Comparison of ENCODE assay signal across 9 mouse cellular contexts in genomic region chr10:93274277-93274696, GRCm38 (mm10). TPM values are rescaled to one million over a fixed set of nuclear protein-coding genes. Genes with fewer than 3 reads are reported as not detected.
DNase-seq lines count a peak whose midpoint lies in the region; ATAC-seq lines count a peak whose summit lies in the region.
"Had no signal": no experiment of that assay in that cellular context is flagged by ENCODE, and none has a peak within 500 bp of the region (broad histone marks: within the 10 kb centered on the region; RNA-seq: fewer than 3 reads in every experiment).

No protein-coding gene starts in this region.

- no peak for ATAC-seq in heart, embryonic 13.5 days (ENCODE audit: extremely low read depth, insufficient number of reproducible peaks, low FRiP score, low TSS enrichment)
- no peak for ATAC-seq in hindbrain, embryonic 13.5 days (ENCODE audit: low FRiP score)
- ATAC-seq in midbrain, embryonic 11.5 days (ENCODE audit: low FRiP score) = no peak

- H3K4me3 ChIP-seq in heart, embryonic 13.5 days = no peak overlapping the region
- no peak overlapping the region for H3K4me3 ChIP-seq in hindbrain, embryonic 13.5 days
- no peak overlapping the region for H3K4me3 ChIP-seq in midbrain, embryonic 11.5 days (ENCODE audit: low read depth, low read length)

- WGBS in heart, embryonic 13.5 days = 48% methylated on average over 2 of the region's 2 CpGs
- WGBS in hindbrain, embryonic 13.5 days = 82% methylated on average over 2 of the region's 2 CpGs
- WGBS in midbrain, embryonic 11.5 days = 82% methylated on average over 2 of the region's 2 CpGs

- peaks cover 34% of the 10 kb centered on the region for H3K36me3 ChIP-seq in heart, embryonic 13.5 days
- H3K36me3 ChIP-seq in hindbrain, embryonic 13.5 days = no peaks in the 10 kb centered on the region
- no peaks in the 10 kb centered on the region for H3K36me3 ChIP-seq in midbrain, embryonic 11.5 days (ENCODE audit: control insufficient read depth, insufficient read depth, low read length)

- H3K4me2 ChIP-seq in heart, embryonic 13.5 days = no peak overlapping the region
- H3K4me2 ChIP-seq in hindbrain, embryonic 13.5 days = no peak overlapping the region
- H3K4me2 ChIP-seq in midbrain, embryonic 11.5 days = no peak overlapping the region

- H3K9me3 ChIP-seq in heart, embryonic 13.5 days = no peaks in the 10 kb centered on the region
- no peaks in the 10 kb centered on the region for H3K9me3 ChIP-seq in hindbrain, embryonic 13.5 days
- no peaks in the 10 kb centered on the region for H3K9me3 ChIP-seq in midbrain, embryonic 11.5 days (ENCODE audit: control insufficient read depth, low read length)

- no peaks in the 10 kb centered on the region for H3K27me3 ChIP-seq in heart, embryonic 13.5 days (replicated peaks)
- H3K27me3 ChIP-seq in hindbrain, embryonic 13.5 days = no peaks in the 10 kb centered on the region
- H3K27me3 ChIP-seq in midbrain, embryonic 11.5 days (ENCODE audit: control insufficient read depth, insufficient read depth, low read length) = no peaks in the 10 kb centered on the region

- DNase-seq in heart, adult 11 months = no peak
- peak; percentile 40 for DNase-seq in thymus, postnatal 14 days
- DNase-seq in thymus, postnatal 25 days = no peak
- DNase-seq in lung, postnatal 25 days (ENCODE audit: low spot score) = no peak
- no peak for DNase-seq in frontal cortex, postnatal 14 days (ENCODE audit: low spot score in 2 of 2)
- DNase-seq in midbrain, embryonic 11.5 days (ENCODE audit: low spot score, missing footprints) = no peak
- DNase-seq: embryo, embryonic 11 days had no signal

- H3K4me1 ChIP-seq in heart, embryonic 13.5 days = peaks cover 79% of the 10 kb centered on the region
- peaks cover 56% of the 10 kb centered on the region for H3K4me1 ChIP-seq in hindbrain, embryonic 13.5 days (replicated peaks)
- H3K4me1 ChIP-seq in midbrain, embryonic 11.5 days (ENCODE audit: control insufficient read depth, insufficient read depth, low read length) = peaks cover 18% of the 10 kb centered on the region

- H3K9ac ChIP-seq in heart, embryonic 13.5 days = no peak overlapping the region
- no peak overlapping the region for H3K9ac ChIP-seq in hindbrain, embryonic 13.5 days
- H3K9ac ChIP-seq in midbrain, embryonic 11.5 days (ENCODE audit: low read length) = no peak overlapping the region

- 0 out of 2 replicates have a peak overlapping the region, but pooled peaks have one; percentile 16 for H3K27ac ChIP-seq in heart, embryonic 13.5 days (replicated peaks)
- peak overlapping the region; percentile 90; the same call in 1 of the 2 replicates for H3K27ac ChIP-seq in hindbrain, embryonic 13.5 days
- H3K27ac ChIP-seq in midbrain, embryonic 11.5 days (ENCODE audit: low read depth, low read length) = no peak overlapping the region

RNA-seq across cellular contexts. Expression of gene Elk3, which starts 36.6 kb away (rescaled TPM):
- 34.5 and 38.3 TPM in 2 replicates for polyA plus RNA-seq in heart, embryonic 13.5 days (2015; fragmentation: Nextera tagmentation; extraction: Ambion mirVana)
- polyA plus RNA-seq in hindbrain, embryonic 13.5 days (2015; fragmentation: Nextera tagmentation; extraction: Ambion mirVana) = 10.4 and 13.0 TPM in 2 replicates
- 12.2 and 13.6 TPM in 2 replicates for polyA plus RNA-seq in midbrain, embryonic 11.5 days (2014; fragmentation: Nextera tagmentation; extraction: Ambion mirVana)
